Mouse (Mus musculus) layer of hippocampus, postnatal 14 days (tissue): ENCODE data around the gene Vav1. TPM values are rescaled to one million over a fixed set of nuclear protein-coding genes. Genes with fewer than 3 reads are reported as not detected.
"Not testable (repeated sequence)": the region's sequence is repeated elsewhere in the genome, so short reads cannot be mapped to it uniquely, and the experiment has no call there.

Experiments
- DNase-seq, 2 experiments: peaks; one replicate each; pipeline ENCODE4 v3.0.0; 2021 to 2022; ENCODE audit warnings: low spot score in 2 of 2, mixed read lengths in 1 of 2
- total RNA-seq, 2 experiments: library from RNA; stranded (reverse); gene quantifications; 2 replicates each; pipeline ENCODE4 v1.2.3; 2021

Vav1 gene
- total RNA-seq, 2 experiments from 2014 or later = 5.0 to 5.3 TPM

GRCm38 (mm10) chr17:57334761-57335150, 55.9 kb downstream of the Vav1 start:
- DNase-seq = peak; percentile 80 to 83

GRCm38 (mm10) chr17:57335194-57335593, 56.3 kb downstream of the Vav1 start:
- not testable (repeated sequence) for DNase-seq

- peak; percentile 91 to 93 for DNase-seq
These were observed 56.9 kb downstream of the Vav1 start for GRCm38 (mm10) chr17:57335673-57336303.

GRCm38 (mm10) chr17:57337996-57338395, 59.1 kb downstream of the Vav1 start:
- no peak for DNase-seq

GRCm38 (mm10) chr17:57339298-57339697, 60.4 kb downstream of the Vav1 start:
- no peak for DNase-seq

GRCm38 (mm10) chr17:57341568-57341967, 62.7 kb downstream of the Vav1 start:
- DNase-seq = no peak

GRCm38 (mm10) chr17:57344029-57344707, 65.3 kb downstream of the Vav1 start:
- no peak for DNase-seq

- DNase-seq = no peak
These were observed 68.1 kb downstream of the Vav1 start for GRCm38 (mm10) chr17:57347017-57347416.

- no peak for DNase-seq
These were observed 68.9 kb downstream of the Vav1 start for GRCm38 (mm10) chr17:57347781-57348180.

- DNase-seq = no peak
These were observed 70.2 kb downstream of the Vav1 start for GRCm38 (mm10) chr17:57349067-57349466.

GRCm38 (mm10) chr17:57350212-57350611, 71.3 kb downstream of the Vav1 start:
- DNase-seq = no peak

GRCm38 (mm10) chr17:57351107-57351506, 72.2 kb downstream of the Vav1 start:
- no peak for DNase-seq

GRCm38 (mm10) chr17:57358441-57358840, 79.5 kb downstream of the Vav1 start, which contains the start of gene Adgre1:
Adgre1 (plus strand) TSS chr17:57358691.
- DNase-seq = no peak

- DNase-seq = no peak
These were observed 80.8 kb downstream of the Vav1 start for GRCm38 (mm10) chr17:57359485-57360241.

Other genes starting within 250 kb of the Vav1 start
- 100 to 1,000 TPM; 104 to 111 TPM for gene Khsrp, start 247.6 kb upstream of the Vav1 start, total RNA-seq
- gene Slc25a41, start 237.4 kb upstream of the Vav1 start, total RNA-seq = not detected
- 1 to 10 TPM in 1 of 2 experiments, under 1 TPM in 1; 0.79 to 1.6 TPM for gene Crb3, start 220.0 kb upstream of the Vav1 start, total RNA-seq
- 100 to 1,000 TPM; 338 to 358 TPM for gene Slc25a23, start 219.2 kb upstream of the Vav1 start, total RNA-seq
- 1 to 10 TPM; 1.4 to 2.9 TPM for gene Dennd1c, start 200.6 kb upstream of the Vav1 start, total RNA-seq
- 100 to 1,000 TPM; 714 to 754 TPM for gene Tubb4a, start 191.3 kb upstream of the Vav1 start, total RNA-seq
- gene Tnfsf9, start 173.8 kb upstream of the Vav1 start, total RNA-seq = under 1 TPM; 0.50 to 0.60 TPM
- gene Cd70, start 129.3 kb upstream of the Vav1 start, total RNA-seq = under 1 TPM in 1 of 2 experiments, not detected in 1; 0.48 TPM
- not detected for gene Tnfsf14, start 84.9 kb upstream of the Vav1 start, total RNA-seq
- 1 to 10 TPM; 1.6 to 4.2 TPM for gene C3, start 51.0 kb upstream of the Vav1 start, total RNA-seq
- gene Gpr108, start 30.7 kb upstream of the Vav1 start, total RNA-seq = 10 to 100 TPM; 18.0 to 20.5 TPM
- gene Trip10, start 29.6 kb upstream of the Vav1 start, total RNA-seq = 10 to 100 TPM in 1 of 2 experiments, 1 to 10 TPM in 1; 9.1 to 10.3 TPM
- gene Adgre1, start 79.6 kb downstream of the Vav1 start, total RNA-seq = 1 to 10 TPM; 4.0 to 8.6 TPM